Mouse (Mus musculus): ENCODE results near the gene Wars. TPM values are rescaled to one million over a fixed set of nuclear protein-coding genes. Genes with fewer than 3 reads are reported as not detected.

Wars gene
- 27.5 and 42.9 TPM in 2 replicates for total RNA-seq (2014; fragmentation: Nextera tagmentation)
- total RNA-seq (2017) = 65.5 and 69.5 TPM in 2 replicates

- ATAC-seq (replicated peaks; ENCODE audit: poor library complexity, severe bottlenecking) = peak; percentile 92
Observed at GRCm38 (mm10) chr12:108893715-108894431, at the start of gene Wars. Gene Wars (minus strand): TSS chr12:108894174.

- ATAC-seq (replicated peaks; ENCODE audit: poor library complexity, severe bottlenecking) = no peak
Observed at GRCm38 (mm10) chr12:108942203-108942923, 48.4 kb upstream of the Wars start.

GRCm38 (mm10) chr12:108941282-108941681 lies 47.3 kb upstream of the Wars start:
- no peak for ATAC-seq (replicated peaks; ENCODE audit: poor library complexity, severe bottlenecking)

- no peak for ATAC-seq (replicated peaks; ENCODE audit: poor library complexity, severe bottlenecking)
Observed at GRCm38 (mm10) chr12:108940255-108940654, 46.3 kb upstream of the Wars start.

DNA sequence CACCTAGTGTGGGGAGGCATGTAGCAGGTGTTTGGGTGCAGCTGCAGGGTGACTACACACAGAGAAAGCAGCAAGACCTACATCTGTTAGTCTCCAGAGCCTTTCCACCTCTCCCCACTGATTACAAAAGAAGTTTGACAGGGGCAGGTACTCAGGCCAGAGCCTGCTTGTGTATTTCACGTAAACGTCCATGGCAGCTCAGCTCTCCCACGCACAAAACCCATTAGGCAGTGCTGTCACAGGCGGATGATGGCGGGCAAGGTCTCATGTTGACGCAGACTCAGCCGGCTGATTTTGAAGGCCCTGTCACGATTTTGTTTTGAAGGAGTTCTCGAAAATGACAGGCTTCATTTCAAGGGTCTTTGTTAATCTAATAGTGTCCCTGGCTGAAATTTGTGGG lies 45.3 kb upstream of the Wars start:
- ATAC-seq (replicated peaks; ENCODE audit: poor library complexity, severe bottlenecking) = no peak

- no peak for ATAC-seq (replicated peaks; ENCODE audit: poor library complexity, severe bottlenecking)
Observed at GRCm38 (mm10) chr12:108938844-108939243, 44.9 kb upstream of the Wars start.

GRCm38 (mm10) chr12:108937506-108937905 lies 43.5 kb upstream of the Wars start:
- ATAC-seq (replicated peaks; ENCODE audit: poor library complexity, severe bottlenecking) = peak; percentile 93

GRCm38 (mm10) chr12:108936834-108937233 lies 42.9 kb upstream of the Wars start:
- ATAC-seq (replicated peaks; ENCODE audit: poor library complexity, severe bottlenecking) = peak; percentile 54

DNA sequence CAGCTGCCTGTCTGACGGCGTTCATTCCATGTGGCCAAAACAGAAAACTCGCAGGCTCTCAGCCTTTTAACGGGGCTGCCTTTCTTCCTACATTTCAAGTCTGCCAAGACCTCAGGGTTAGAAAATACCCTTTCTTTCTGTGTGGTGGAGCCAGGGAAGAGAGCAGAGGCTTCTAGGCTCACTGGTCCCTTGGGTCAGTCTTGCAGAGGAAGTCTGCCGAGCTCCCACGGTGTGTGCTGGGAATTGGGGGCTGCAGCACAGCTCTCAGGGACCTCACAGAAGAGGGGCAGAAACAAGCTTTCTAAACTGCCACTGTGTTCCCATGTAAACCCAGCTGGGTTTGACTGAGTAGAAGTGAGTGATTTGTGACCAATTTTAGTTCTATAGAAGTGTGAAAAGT lies 40.3 kb upstream of the Wars start:
- ATAC-seq (replicated peaks; ENCODE audit: poor library complexity, severe bottlenecking) = no peak

GRCm38 (mm10) chr12:108932113-108932512 lies 38.1 kb upstream of the Wars start:
- ATAC-seq (replicated peaks; ENCODE audit: poor library complexity, severe bottlenecking) = no peak

DNA sequence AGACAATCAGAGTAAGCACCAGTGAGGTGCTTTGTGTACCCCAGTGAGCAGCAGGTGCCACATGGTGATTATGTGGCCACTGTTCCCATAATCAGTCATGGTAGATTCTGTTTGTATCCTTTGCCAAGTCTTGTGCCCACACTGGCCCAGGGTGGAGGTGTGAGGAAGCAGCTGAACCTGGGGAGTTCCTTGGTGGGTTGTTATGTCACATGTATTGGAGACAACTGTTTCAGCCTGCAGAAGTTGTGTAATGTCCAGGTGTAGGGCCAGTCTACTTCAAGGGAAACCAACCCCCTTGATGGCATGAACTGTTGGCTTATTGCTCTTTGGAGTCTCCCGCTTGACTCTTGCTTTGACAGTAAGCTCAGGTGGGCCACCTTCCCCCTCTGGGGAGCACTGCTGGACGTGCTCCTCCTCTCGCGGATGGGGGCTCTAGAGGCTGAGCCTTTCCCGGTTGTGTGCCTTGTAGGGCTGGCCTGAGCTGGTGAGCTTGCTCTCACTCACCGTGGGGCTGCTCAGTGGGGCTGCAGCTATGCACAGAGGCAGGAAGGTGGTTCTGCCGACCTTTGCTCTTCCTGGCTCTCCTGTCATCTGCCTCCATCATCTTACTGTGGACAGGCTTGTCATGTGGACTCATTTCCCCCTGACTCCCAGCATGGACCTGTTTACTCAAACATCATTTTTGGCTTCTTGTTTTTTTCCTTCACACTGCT lies 37.5 kb upstream of the Wars start:
- peak; percentile 57 for ATAC-seq (replicated peaks; ENCODE audit: poor library complexity, severe bottlenecking)

- no peak for ATAC-seq (replicated peaks; ENCODE audit: poor library complexity, severe bottlenecking)
Observed at GRCm38 (mm10) chr12:108929475-108929874, 35.5 kb upstream of the Wars start.

- ATAC-seq (replicated peaks; ENCODE audit: poor library complexity, severe bottlenecking) = no peak
Observed at GRCm38 (mm10) chr12:108928249-108928648, 34.3 kb upstream of the Wars start.

- ATAC-seq (replicated peaks; ENCODE audit: poor library complexity, severe bottlenecking) = no peak
Observed at GRCm38 (mm10) chr12:108926606-108927111, 32.7 kb upstream of the Wars start.

GRCm38 (mm10) chr12:108918753-108919152 lies 24.8 kb upstream of the Wars start:
- ATAC-seq (replicated peaks; ENCODE audit: poor library complexity, severe bottlenecking) = peak; percentile 67

- no peak for ATAC-seq (replicated peaks; ENCODE audit: poor library complexity, severe bottlenecking)
Observed at GRCm38 (mm10) chr12:108917509-108917908, 23.5 kb upstream of the Wars start.

GRCm38 (mm10) chr12:108916447-108917042 lies 22.6 kb upstream of the Wars start:
- no peak for ATAC-seq (replicated peaks; ENCODE audit: poor library complexity, severe bottlenecking)

DNA sequence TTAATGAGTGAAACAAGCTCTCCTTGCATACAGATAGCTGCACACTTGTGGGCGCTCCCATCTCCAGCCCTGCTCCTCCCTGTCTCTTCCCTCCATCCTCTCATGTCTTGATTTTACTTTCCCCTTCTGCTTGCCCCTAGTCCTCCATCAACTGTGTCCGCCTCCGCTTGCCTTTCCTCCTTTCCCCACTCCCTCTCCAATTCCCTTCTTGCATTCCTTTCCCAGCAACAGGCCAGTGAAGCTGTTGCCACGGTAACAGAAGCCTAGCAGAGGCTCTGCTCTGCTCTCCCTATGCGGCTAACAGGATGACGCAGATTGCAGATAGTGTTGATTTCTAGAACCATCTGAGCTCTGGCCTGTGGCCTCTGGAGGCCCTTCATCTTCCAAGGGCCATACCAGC lies 21.9 kb upstream of the Wars start:
- no peak for ATAC-seq (replicated peaks; ENCODE audit: poor library complexity, severe bottlenecking)

DNA sequence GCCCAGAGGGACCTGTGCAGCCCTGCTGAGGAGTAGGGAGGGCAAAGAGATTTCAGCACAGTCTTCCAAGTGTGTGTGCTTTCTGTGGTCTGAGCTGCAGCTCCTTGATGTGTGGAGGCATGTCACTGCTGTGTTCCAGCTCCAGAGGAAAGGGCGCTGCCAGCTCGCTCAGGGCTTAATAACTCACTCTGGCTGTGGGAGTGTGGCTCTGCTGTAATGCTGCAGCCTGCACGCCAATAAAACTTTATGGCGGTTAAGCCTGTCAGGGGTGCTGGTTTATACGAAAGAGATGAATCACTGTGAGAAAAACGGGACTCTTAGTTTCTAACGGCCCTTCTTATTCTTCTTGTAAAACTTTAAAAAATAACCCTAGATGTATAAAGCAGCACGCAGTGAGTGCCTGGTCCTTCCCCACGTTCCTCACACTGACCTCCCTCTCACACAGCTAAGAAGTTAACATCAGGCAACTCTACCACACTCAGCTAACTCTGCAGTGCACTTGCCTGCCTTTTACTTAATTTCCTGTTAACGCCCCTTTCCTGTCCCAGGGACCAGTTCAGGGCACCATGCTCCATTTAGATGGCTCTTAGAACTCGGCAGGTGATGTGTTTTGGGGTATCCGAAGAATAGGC lies 20.9 kb upstream of the Wars start:
- 0 out of 2 replicates have a peak, but pooled peaks have one; percentile 15 for ATAC-seq (replicated peaks; ENCODE audit: poor library complexity, severe bottlenecking)

DNA sequence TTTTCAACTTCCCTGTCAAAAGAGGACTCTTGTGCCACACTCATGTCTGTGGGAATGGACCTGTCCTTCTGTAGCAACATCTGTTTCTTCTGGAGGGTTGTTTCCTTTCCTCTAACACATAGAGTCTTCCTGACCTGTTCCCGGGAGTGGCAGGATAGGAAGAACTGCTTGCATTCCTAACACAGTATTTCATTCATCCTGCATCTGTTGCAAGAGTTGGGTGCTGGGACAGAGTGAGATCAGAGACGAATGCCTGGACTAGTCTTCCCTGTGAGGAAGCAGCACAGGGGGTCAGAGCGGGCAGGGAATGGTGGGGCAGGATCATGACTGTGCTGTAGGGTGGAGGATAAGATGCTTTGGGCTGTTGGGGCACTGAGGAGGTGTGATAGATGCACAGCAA lies 20.2 kb upstream of the Wars start:
- ATAC-seq (replicated peaks; ENCODE audit: poor library complexity, severe bottlenecking) = no peak

Data from granulocyte monocyte progenitor cell, adult 5-6 weeks (primary cell).